In genomic region chr2:3357887-3358286, GRCm38 (mm10) we compare ENCODE assay signal across 24 mouse cellular contexts. TPM values are rescaled to one million over a fixed set of nuclear protein-coding genes. Genes with fewer than 3 reads are reported as not detected.
"Had no signal": no experiment of that assay in that cellular context is flagged by ENCODE, and none has a peak within 500 bp of the region (broad histone marks: within the 10 kb centered on the region; RNA-seq: fewer than 3 reads in every experiment).

No protein-coding gene starts in this region.

- H3K9ac ChIP-seq: liver, postnatal 0 days; lung, embryonic 15.5 days; midbrain, embryonic 13.5 days; midbrain, embryonic 15.5 days; neural tube, embryonic 12.5 days; stomach, embryonic 15.5 days had no signal

- ATAC-seq: liver, postnatal 0 days; lung, postnatal 0 days; midbrain, embryonic 13.5 days; midbrain, embryonic 15.5 days had no signal

- DNase-seq: liver, postnatal 0 days; lung, adult 2 months; lung, postnatal 14 days; lung, postnatal 36 days; right cerebral cortex, postnatal 14 days; thymus, adult 2 months; thymus, postnatal 25 days; thymus, postnatal 4 days had no signal

- H3K4me1 ChIP-seq: lung, embryonic 15.5 days; midbrain, embryonic 13.5 days; midbrain, embryonic 15.5 days; neural tube, embryonic 12.5 days; stomach, embryonic 15.5 days had no signal

- H3K9me3 ChIP-seq: lung, embryonic 15.5 days; megakaryocyte, embryonic 14.5 days; midbrain, embryonic 13.5 days; midbrain, embryonic 15.5 days; neural tube, embryonic 12.5 days; stomach, embryonic 15.5 days had no signal

- H3K4me3 ChIP-seq: lung, embryonic 15.5 days; megakaryocyte, embryonic 14.5 days; midbrain, embryonic 13.5 days; midbrain, embryonic 15.5 days; neural tube, embryonic 12.5 days; stomach, embryonic 15.5 days had no signal

- H3K4me2 ChIP-seq: lung, embryonic 15.5 days; midbrain, embryonic 11.5 days; midbrain, embryonic 13.5 days; midbrain, embryonic 15.5 days; neural tube, embryonic 12.5 days; stomach, embryonic 15.5 days had no signal

- H3K27me3 ChIP-seq: lung, embryonic 15.5 days; megakaryocyte, embryonic 14.5 days; midbrain, embryonic 15.5 days; neural tube, embryonic 12.5 days; stomach, embryonic 15.5 days had no signal

- H3K36me3 ChIP-seq: lung, embryonic 15.5 days; midbrain, embryonic 13.5 days; midbrain, embryonic 15.5 days; neural tube, embryonic 12.5 days; stomach, embryonic 15.5 days had no signal

- H3K27ac ChIP-seq: lung, embryonic 15.5 days; macrophage; midbrain, embryonic 13.5 days; midbrain, embryonic 15.5 days; neural tube, embryonic 12.5 days; stomach, embryonic 15.5 days had no signal

RNA-seq across cellular contexts. Expression of gene Acbd7, which starts 21.9 kb away (rescaled TPM):
- total RNA-seq: megakaryocyte progenitor cell, adult 5-6 weeks; monocyte, adult 5-6 weeks; neutrophil, adult 5-6 weeks had no signal
- polyA plus RNA-seq: lung, adult 2 months; macrophage; spleen, adult 2 months; thymus, adult 2 months had no signal

RNA-seq across cellular contexts. Expression of gene Olah, which starts 39.1 kb away (rescaled TPM):
- total RNA-seq: megakaryocyte progenitor cell, adult 5-6 weeks; midbrain, postnatal 0 days; monocyte, adult 5-6 weeks; neutrophil, adult 5-6 weeks had no signal
- polyA plus RNA-seq: liver, postnatal 0 days; lung, adult 2 months; lung, embryonic 15.5 days; lung, postnatal 0 days; macrophage; midbrain, embryonic 11.5 days; midbrain, embryonic 13.5 days; midbrain, embryonic 15.5 days; neural tube, embryonic 12.5 days; neural tube, embryonic 14.5 days; spleen, adult 2 months; stomach, embryonic 15.5 days; thymus, adult 2 months; urinary bladder, adult 2 months had no signal
